Mouse (Mus musculus) right cerebral cortex, adult 18-20 months (tissue): ENCODE results near the gene Serp2.

ENCODE experiments used
- DNase-seq: peaks from one replicate; pipeline ENCODE4 v3.0.0; 2022; ENCODE audit warnings: mixed read lengths

The Serp2 gene

GRCm38 (mm10) chr14:76489128-76489527 lies 67.6 kb downstream of the Serp2 start:
- no peak for DNase-seq

- DNase-seq = no peak
Measured at GRCm38 (mm10) chr14:76488101-76489044, 68.3 kb downstream of the Serp2 start.

GRCm38 (mm10) chr14:76487609-76488008 lies 69.1 kb downstream of the Serp2 start:
- DNase-seq = no peak

GRCm38 (mm10) chr14:76483701-76484100 lies 73.0 kb downstream of the Serp2 start:
- no peak for DNase-seq
